21 mouse cellular contexts compared by ENCODE assay signal in genomic region chr6:137440559-137441486, GRCm38 (mm10).
A peak's percentile ranks its signal among the peaks of the same experiment; 100 is the strongest.
DNase-seq lines count a peak whose midpoint lies in the region; ATAC-seq lines count a peak whose summit lies in the region.
"Had no signal": no experiment of that assay in that cellular context is flagged by ENCODE, and none has a peak within 500 bp of the region (broad histone marks: within the 10 kb centered on the region; RNA-seq: fewer than 3 reads in every experiment).

No protein-coding gene starts in this region.

- H3K4me3 ChIP-seq in stomach, embryonic 15.5 days (replicated peaks), result no peak overlapping the region
- H3K4me3 ChIP-seq: embryonic facial prominence, embryonic 13.5 days; heart, embryonic 13.5 days; limb, embryonic 13.5 days; liver, embryonic 15.5 days; midbrain, embryonic 13.5 days; myocyte; neural tube, embryonic 15.5 days had no signal

- intact Hi-C loops in left cerebral cortex, postnatal 4 days (cut with DNase I), result no loop called here

- no peak overlapping the region for H3K4me2 ChIP-seq in stomach, embryonic 15.5 days
- H3K4me2 ChIP-seq: embryonic facial prominence, embryonic 13.5 days; heart, embryonic 13.5 days; limb, embryonic 13.5 days; liver, embryonic 15.5 days; midbrain, embryonic 13.5 days; neural tube, embryonic 15.5 days had no signal

- H3K4me1 ChIP-seq in stomach, embryonic 15.5 days, result no peaks in the 10 kb centered on the region
- H3K4me1 ChIP-seq: liver, embryonic 15.5 days had no signal

- peak; percentile 30 to 39 for DNase-seq in frontal cortex, postnatal 36 days (ENCODE audit: low spot score in 2 of 2)
- no peak for DNase-seq in frontal cortex, postnatal 14 days (ENCODE audit: low spot score in 2 of 2)
- peak; percentile 7 to 37 for DNase-seq in left cerebral cortex, adult 18-20 months (ENCODE audit: low spot score in 2 of 2)
- DNase-seq in left cerebral cortex, postnatal 4 days, result no peak
- DNase-seq in ZHBTc4 (ENCODE audit: low read depth, low spot score), result peak; percentile 25
- no peak for DNase-seq in cerebellum, postnatal 36 days
- DNase-seq: adrenal gland, postnatal 10 days; cerebellum, adult 2 months; gastrocnemius, postnatal 36 days; kidney, postnatal 10 days; thymus, postnatal 25 days had no signal

- peak; percentile 40; the same call in 1 of the 2 replicates for ATAC-seq in stomach, embryonic 15.5 days (ENCODE audit: insufficient read depth, low FRiP score, low read depth)
- ATAC-seq: lung, postnatal 0 days; midbrain, embryonic 13.5 days had no signal

- no peaks in the 10 kb centered on the region for H3K27me3 ChIP-seq in stomach, embryonic 15.5 days (replicated peaks)
- H3K27me3 ChIP-seq: CH12.LX; embryonic facial prominence, embryonic 13.5 days; heart, embryonic 13.5 days; limb, embryonic 13.5 days; liver, embryonic 15.5 days had no signal

- H3K9me3 ChIP-seq in stomach, embryonic 15.5 days, result no peaks in the 10 kb centered on the region
- H3K9me3 ChIP-seq: embryonic facial prominence, embryonic 13.5 days; heart, embryonic 13.5 days; limb, embryonic 13.5 days; liver, embryonic 15.5 days; midbrain, embryonic 13.5 days; neural tube, embryonic 15.5 days had no signal

- WGBS in stomach, embryonic 15.5 days, result 56% methylated on average over 19 of the region's 19 CpGs

- no peak overlapping the region for H3K9ac ChIP-seq in stomach, embryonic 15.5 days
- H3K9ac ChIP-seq: embryonic facial prominence, embryonic 13.5 days; heart, embryonic 13.5 days; limb, embryonic 13.5 days; liver, embryonic 15.5 days; midbrain, embryonic 13.5 days; neural tube, embryonic 15.5 days had no signal

- no peak overlapping the region for H3K27ac ChIP-seq in stomach, embryonic 15.5 days
- H3K27ac ChIP-seq: embryonic facial prominence, embryonic 13.5 days; heart, embryonic 13.5 days; limb, embryonic 13.5 days; liver, embryonic 15.5 days; midbrain, embryonic 13.5 days; neural tube, embryonic 15.5 days had no signal

- H3K36me3 ChIP-seq in stomach, embryonic 15.5 days, result no peaks in the 10 kb centered on the region
- H3K36me3 ChIP-seq: embryonic facial prominence, embryonic 13.5 days; heart, embryonic 13.5 days; limb, embryonic 13.5 days; liver, embryonic 15.5 days had no signal

Comparison
In these comparisons a context has a peak if more than half of its experiments do, and no peak if none do; other contexts are left out.
1. DNase-seq: peak in frontal cortex, postnatal 36 days (2 of 2), left cerebral cortex, adult 18-20 months (2 of 2) and ZHBTc4 (single experiment); none in frontal cortex, postnatal 14 days (0 of 2), left cerebral cortex, postnatal 4 days (single experiment) and cerebellum, postnatal 36 days (0 of 2).